Mouse (Mus musculus) kidney, adult 2 months (tissue): ENCODE measurements around the gene Slc4a5. TPM values are rescaled to one million over a fixed set of nuclear protein-coding genes. Genes with fewer than 3 reads are reported as not detected.

Experiments
- DNase-seq: peaks from one replicate; pipeline ENCODE4 v3.0.0; 2021
- H3K27ac ChIP-seq: fragments of 200-500 bp; 2 replicates; pipeline ENCODE4 v1.5.1; 2012; ENCODE audit warnings: low read depth, low read length, control low read depth, inconsistent platforms; ENCODE audit not compliant: insufficient read depth
- H3K27me3 ChIP-seq: fragments of 200-500 bp; replicated peaks from 2 replicates; pipeline ENCODE4 v1.6.1; 2012; ENCODE audit warnings: mild to moderate bottlenecking, moderate library complexity, low read length, inconsistent platforms; ENCODE audit not compliant: control insufficient read depth, insufficient read depth
- H3K36me3 ChIP-seq: fragments of 200-500 bp; 2 replicates; pipeline ENCODE4 v1.6.1; 2012; ENCODE audit warnings: mild to moderate bottlenecking, moderate library complexity, low read length, inconsistent platforms; ENCODE audit not compliant: control insufficient read depth, insufficient read depth
- H3K4me1 ChIP-seq: fragments of 200-500 bp; 2 replicates; pipeline ENCODE4 v1.6.1; 2011; ENCODE audit warnings: low read length; ENCODE audit not compliant: control insufficient read depth, insufficient read depth
- H3K4me3 ChIP-seq: fragments of 200-500 bp; 2 replicates; pipeline ENCODE4 v1.5.1; 2011; ENCODE audit warnings: mild to moderate bottlenecking, low read depth, low read length, control low read depth; ENCODE audit not compliant: insufficient read depth
- CTCF ChIP-seq: fragments of 200-500 bp; conservative IDR thresholded peaks from 2 replicates; pipeline ENCODE4 v1.5.1; 2011; ENCODE audit warnings: low read depth, mild to moderate bottlenecking, control low read depth, low read length, moderate library complexity, mixed read lengths; ENCODE audit not compliant: insufficient read depth, insufficient read length
- POLR2A ChIP-seq: fragments of 200-500 bp; IDR thresholded peaks from one replicate; pipeline ENCODE4 v1.6.1; 2011; ENCODE audit warnings: low read depth, low read length, control low read depth
- WGBS: fragments of 180-500 bp; shearing (Covaris S2); methylation state at CpG from one replicate; pipeline ENCODE4 v1.1.7; 2018; 5-methylcytosine and 5-hydroxymethylcytosine counted together
- polyA plus RNA-seq: library from polyadenylated mRNA; depleted of rRNA; stranded (reverse); fragments of >200 nt; gene quantifications from 2 replicates; pipeline ENCODE4 v1.2.3, GENCODE M21; 2012

The Slc4a5 gene
- polyA plus RNA-seq, 1 experiment, result 3.3 TPM

GRCm38 (mm10) chr6:83247153-83247552 lies 27.5 kb downstream of the Slc4a5 start:
- H3K27me3 ChIP-seq, result no peaks in the 10 kb centered on the region
- no peaks in the 10 kb centered on the region for H3K36me3 ChIP-seq
- H3K27ac ChIP-seq, result no peak overlapping the region
- no peak for DNase-seq
- 96% methylated on average over 2 of the region's 2 CpGs for WGBS
- H3K4me1 ChIP-seq, result peaks cover 3% of the 10 kb centered on the region; the same call in 1 of the 2 replicates
- no peak overlapping the region for H3K4me3 ChIP-seq
- TF ChIP-seq POLR2A, result no peak
- TF ChIP-seq CTCF, result no peak

GRCm38 (mm10) chr6:83254242-83254641 lies 34.6 kb downstream of the Slc4a5 start:
- TF ChIP-seq CTCF (no peak), POLR2A (no peak)
- H3K27me3 ChIP-seq, result no peaks in the 10 kb centered on the region
- no peaks in the 10 kb centered on the region for H3K36me3 ChIP-seq
- H3K4me3 ChIP-seq, result no peak overlapping the region
- no peaks in the 10 kb centered on the region for H3K4me1 ChIP-seq
- peak; percentile 24 for DNase-seq
- 38% methylated on average over 7 of the region's 7 CpGs for WGBS
- H3K27ac ChIP-seq, result no peak overlapping the region; the same call in 1 of the 2 replicates

GRCm38 (mm10) chr6:83264516-83264915 lies 44.9 kb downstream of the Slc4a5 start:
- H3K4me3 ChIP-seq, result no peak overlapping the region
- H3K27ac ChIP-seq, result no peak overlapping the region
- WGBS, result 97% methylated on average over 1 of the region's 1 CpGs
- no peaks in the 10 kb centered on the region for H3K27me3 ChIP-seq
- H3K36me3 ChIP-seq, result no peaks in the 10 kb centered on the region
- DNase-seq, result no peak
- TF ChIP-seq CTCF (peak; percentile 23; the same call in 1 of the 2 replicates), POLR2A (no peak)
- no peaks in the 10 kb centered on the region for H3K4me1 ChIP-seq

- Histone ChIP-seq H3K36me3 (no peaks in the 10 kb centered on the region), H3K4me1 (no peaks in the 10 kb centered on the region), H3K27ac (no peak overlapping the region), H3K4me3 (no peak overlapping the region), H3K27me3 (no peaks in the 10 kb centered on the region)
- TF ChIP-seq CTCF, result peak; percentile 19; the same call in 1 of the 2 replicates
- TF ChIP-seq POLR2A, result no peak
- no peak for DNase-seq
Observed at GRCm38 (mm10) chr6:83265253-83265652, 45.6 kb downstream of the Slc4a5 start.

GRCm38 (mm10) chr6:83265653-83266052 lies 46.0 kb downstream of the Slc4a5 start:
- Histone ChIP-seq H3K4me1 (no peaks in the 10 kb centered on the region), H3K4me3 (no peak overlapping the region), H3K27me3 (no peaks in the 10 kb centered on the region), H3K27ac (no peak overlapping the region), H3K36me3 (no peaks in the 10 kb centered on the region)
- DNase-seq, result no peak
- WGBS, result 95% methylated on average over 4 of the region's 4 CpGs
- TF ChIP-seq CTCF (no peak), POLR2A (no peak)

GRCm38 (mm10) chr6:83267616-83268015 lies 48.0 kb downstream of the Slc4a5 start:
- Histone ChIP-seq H3K36me3 (no peaks in the 10 kb centered on the region), H3K4me1 (no peaks in the 10 kb centered on the region), H3K27ac (no peak overlapping the region), H3K4me3 (no peak overlapping the region), H3K27me3 (no peaks in the 10 kb centered on the region)
- no peak for DNase-seq
- WGBS, result 61% methylated on average over 4 of the region's 4 CpGs
- TF ChIP-seq POLR2A (no peak), CTCF (no peak)

- DNase-seq, result peak; percentile 96
- 3% methylated on average over 27 of the region's 28 CpGs for WGBS
- H3K36me3 ChIP-seq, result no peaks in the 10 kb centered on the region
- H3K4me1 ChIP-seq, result no peaks in the 10 kb centered on the region
- peak overlapping the region; percentile 50 for H3K4me3 ChIP-seq
- H3K27ac ChIP-seq, result no peak overlapping the region
- TF ChIP-seq POLR2A (no peak), CTCF (peak; percentile 76)
- no peaks in the 10 kb centered on the region for H3K27me3 ChIP-seq
Observed at GRCm38 (mm10) chr6:83268144-83269010, 48.7 kb downstream of the Slc4a5 start.

- TF ChIP-seq CTCF (no peak), POLR2A (no peak)
- Histone ChIP-seq H3K27ac (no peak overlapping the region), H3K36me3 (no peaks in the 10 kb centered on the region), H3K27me3 (no peaks in the 10 kb centered on the region), H3K4me1 (no peaks in the 10 kb centered on the region), H3K4me3 (no peak overlapping the region)
- 79% methylated on average over 11 of the region's 11 CpGs for WGBS
- DNase-seq, result peak; percentile 10
Observed at GRCm38 (mm10) chr6:83273733-83274132, 54.1 kb downstream of the Slc4a5 start.
